Mouse (Mus musculus) ES-CJ7 (cell line): ENCODE data around the gene B230219D22Rik.
A peak's percentile ranks its signal among the peaks of the same experiment; 100 is the strongest.

ENCODE experiments used
- DNase-seq: peaks from one replicate; pipeline ENCODE4 v3.0.0; 2011; ENCODE audit warnings: low read depth, low spot score

B230219D22Rik gene

GRCm38 (mm10) chr13:55726598-55727119 lies 33.7 kb downstream of the B230219D22Rik start:
- DNase-seq = peak; percentile 33

GRCm38 (mm10) chr13:55727120-55727838 lies 34.4 kb downstream of the B230219D22Rik start, which contains the start of gene Pcbd2:
TSS of gene Pcbd2 (plus strand) at chr13:55727368.
- peak; percentile 71 for DNase-seq

DNA sequence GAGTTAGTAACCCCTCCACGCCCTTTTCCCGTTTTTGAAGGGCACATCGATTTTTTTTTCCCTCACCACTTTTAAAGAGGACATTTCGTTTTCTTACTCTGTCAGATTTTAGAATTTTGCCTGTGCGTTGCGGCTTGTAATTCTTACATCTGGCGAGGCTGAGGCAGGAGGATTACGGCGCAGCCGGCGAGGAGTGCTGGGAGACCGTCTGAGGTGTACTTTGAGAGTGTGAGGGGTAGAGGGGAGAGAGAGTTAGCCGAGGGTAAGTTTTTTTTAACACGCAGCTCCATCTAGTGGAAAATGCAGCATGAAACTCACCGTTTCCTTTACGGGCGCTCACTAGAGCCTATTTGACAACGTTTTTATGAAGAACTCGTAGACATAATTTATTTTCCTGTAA lies 34.9 kb downstream of the B230219D22Rik start:
- peak; percentile 85 for DNase-seq

GRCm38 (mm10) chr13:55730716-55731115 lies 37.8 kb downstream of the B230219D22Rik start:
- peak; percentile 65 for DNase-seq

GRCm38 (mm10) chr13:55732121-55732520 lies 39.2 kb downstream of the B230219D22Rik start:
- DNase-seq = peak; percentile 30

DNA sequence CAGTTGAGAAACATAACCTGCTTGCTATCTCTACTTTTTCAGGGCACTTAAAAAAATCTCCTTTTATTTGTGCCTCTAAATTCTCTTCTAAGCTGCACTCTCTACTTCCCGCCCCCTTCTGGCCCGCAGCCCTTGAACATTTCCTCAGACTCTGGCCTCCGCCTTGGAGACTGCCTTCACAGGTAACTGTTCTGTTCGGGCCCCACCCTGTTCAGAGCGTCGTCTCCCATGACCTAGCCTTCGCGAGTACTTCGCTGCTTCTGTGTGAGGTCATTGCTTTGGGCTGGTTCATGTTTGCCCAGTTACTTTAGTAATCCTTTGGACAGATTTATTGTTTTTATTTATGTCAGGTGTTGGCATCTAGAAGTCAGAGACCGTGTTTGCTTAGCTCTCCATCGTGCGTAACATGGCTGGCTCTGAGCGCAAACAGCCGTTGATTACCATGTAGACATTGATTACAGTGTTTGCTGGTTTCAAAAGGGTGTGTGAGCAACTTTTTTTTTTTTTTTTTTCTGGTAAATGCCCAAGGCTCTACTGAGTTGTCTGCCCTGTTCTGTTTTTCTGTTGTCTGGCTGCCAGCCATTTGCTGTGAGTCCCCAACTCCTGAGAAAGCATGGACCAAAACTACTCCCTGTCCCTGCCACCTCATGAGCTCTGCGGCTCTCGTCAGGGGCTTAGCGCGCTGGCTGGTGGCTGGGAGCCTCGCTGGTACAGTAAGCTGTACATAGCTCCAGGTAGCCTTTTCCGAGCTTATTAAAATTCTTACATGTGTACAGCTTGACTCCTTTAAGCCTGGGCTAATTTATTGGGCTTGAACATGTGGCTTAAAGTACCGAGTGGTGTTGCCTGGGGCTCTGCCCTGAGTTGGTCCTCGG lies 40.9 kb downstream of the B230219D22Rik start:
- DNase-seq = peak; percentile 45

GRCm38 (mm10) chr13:55737885-55738284 lies 45.0 kb downstream of the B230219D22Rik start:
- no peak for DNase-seq

DNA sequence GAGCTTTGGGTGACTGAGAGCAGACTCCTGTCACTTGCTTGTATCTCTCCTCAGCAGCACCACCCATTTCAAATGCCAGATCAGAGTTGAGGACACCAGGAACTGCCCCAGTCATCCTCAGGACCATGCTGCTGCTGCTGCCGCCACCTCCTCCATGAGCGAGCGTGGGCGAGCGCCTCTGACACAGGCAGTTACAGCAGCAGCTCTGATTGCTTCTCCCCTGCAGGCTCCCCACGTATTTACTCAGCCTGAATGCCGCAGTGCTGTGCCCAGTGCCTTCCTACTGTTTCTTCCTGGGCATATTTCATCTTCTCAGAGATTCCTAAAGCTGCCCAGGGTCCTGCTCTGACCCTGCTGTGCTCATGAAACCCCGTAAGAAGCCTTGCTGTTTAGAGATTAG lies 49.4 kb downstream of the B230219D22Rik start:
- no peak for DNase-seq
